Mouse (Mus musculus) heart, embryonic 14.5 days (tissue): ENCODE results near the gene Ranbp1. TPM values are rescaled to one million over a fixed set of nuclear protein-coding genes. Genes with fewer than 3 reads are reported as not detected.

Source experiments
- ATAC-seq: fragments of 200-750 bp; cut with Nextera tagmentation; 2 replicates; pipeline ENCODE4 v1.8.0; 2017; ENCODE audit warnings: low read depth, moderate TSS enrichment; ENCODE audit not compliant: insufficient number of reproducible peaks, insufficient read depth, low FRiP score
- H3K27ac ChIP-seq, 2 experiments: fragments of 200-500 bp in 1 of 2; fragments of 300-500 bp in 1 of 2; sonication (generic) in 1 of 2; replicated peaks in 1 of 2; 2 replicates each; pipeline ENCODE4 v1.5.1; 2012 to 2014; ENCODE audit warnings: low read depth in 2 of 2, low read length in 2 of 2, control low read depth in 1 of 2, mild to moderate bottlenecking in 1 of 2, mixed read lengths in 1 of 2; ENCODE audit not compliant: control insufficient read depth in 1 of 2, insufficient read depth in 1 of 2
- H3K27me3 ChIP-seq: fragments of 300-500 bp; sonication (generic); 2 replicates; pipeline ENCODE4 v1.6.1; 2014; ENCODE audit warnings: mild to moderate bottlenecking, low read length, control low read depth; ENCODE audit not compliant: control insufficient read depth, insufficient read depth
- H3K36me3 ChIP-seq: fragments of 300-500 bp; sonication (generic); 2 replicates; pipeline ENCODE4 v1.6.1; 2014; ENCODE audit warnings: mild to moderate bottlenecking, control low read depth, low read length, mixed read lengths; ENCODE audit not compliant: control insufficient read depth, insufficient read depth
- H3K4me1 ChIP-seq, 2 experiments: fragments of 200-500 bp in 1 of 2; fragments of 300-500 bp in 1 of 2; sonication (generic) in 1 of 2; 2 replicates each; pipeline ENCODE4 v1.6.1; 2012 to 2014; ENCODE audit warnings: low read length in 2 of 2, control low read depth in 1 of 2, mixed read lengths in 1 of 2; ENCODE audit not compliant: control insufficient read depth in 2 of 2, insufficient read depth in 2 of 2
- H3K4me2 ChIP-seq: fragments of 300-500 bp; sonication (generic); 2 replicates; pipeline ENCODE4 v1.6.1; 2014; ENCODE audit warnings: mild to moderate bottlenecking, low read length
- H3K4me3 ChIP-seq, 2 experiments: fragments of 200-500 bp in 1 of 2; fragments of 300-500 bp in 1 of 2; sonication (generic) in 1 of 2; 2 replicates each; pipeline ENCODE4 v1.5.1; 2012 to 2014; ENCODE audit warnings: low read length in 2 of 2, mild to moderate bottlenecking in 2 of 2, control low read depth in 1 of 2, low read depth in 1 of 2, moderate library complexity in 1 of 2; ENCODE audit not compliant: control insufficient read depth in 1 of 2, insufficient read depth in 1 of 2
- H3K9ac ChIP-seq: fragments of 300-500 bp; sonication (generic); 2 replicates; pipeline ENCODE4 v1.6.1; 2014; ENCODE audit warnings: mild to moderate bottlenecking, low read length
- H3K9me3 ChIP-seq: fragments of 300-500 bp; sonication (generic); 2 replicates; pipeline ENCODE4 v1.6.1; 2016; ENCODE audit warnings: low read length, control low read depth; ENCODE audit not compliant: control insufficient read depth
- WGBS: fragments of 180-500 bp; shearing (Covaris S2); extraction: QIAGEN DNeasy Blood & Tissue Kit; methylation state at CpG from one replicate; pipeline ENCODE4 v1.1.7; 2014; 5-methylcytosine and 5-hydroxymethylcytosine counted together
- polyA plus RNA-seq: library from polyadenylated mRNA; unstranded; fragments of >200 nt; fragmentation: Nextera tagmentation; extraction: Ambion mirVana; gene quantifications from 2 replicates; pipeline ENCODE4 v1.2.1, GENCODE M21; 2014

The Ranbp1 gene
- polyA plus RNA-seq, 1 experiment from 2014 or later, result 354 TPM

DNA sequence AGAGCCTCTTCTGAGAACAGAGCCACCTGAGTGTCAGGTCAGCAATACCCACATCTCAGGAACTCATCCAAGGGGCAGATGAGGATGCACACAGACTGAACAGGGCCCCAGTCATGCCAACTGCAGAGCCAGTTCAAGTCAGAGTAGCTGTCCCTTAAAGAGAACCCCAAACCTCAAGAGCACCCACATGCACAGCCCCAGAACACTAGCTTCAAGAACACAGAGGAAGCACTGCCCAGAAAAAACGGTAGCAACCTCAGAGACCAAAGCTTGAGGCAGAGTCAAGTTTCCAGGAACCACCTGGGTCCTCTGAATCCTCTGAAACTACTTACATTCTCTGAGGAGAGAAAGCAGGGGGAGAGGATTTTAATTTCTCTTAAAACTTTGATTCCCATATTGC is 15.1 kb downstream of the Ranbp1 start:
- Histone ChIP-seq H3K4me2 (peak overlapping the region; percentile 85), H3K36me3 (peaks cover 15% of the 10 kb centered on the region), H3K27me3 (no peaks in the 10 kb centered on the region), H3K9ac (peak overlapping the region; percentile 86; the same call in 1 of the 2 replicates), H3K9me3 (no peaks in the 10 kb centered on the region), H3K27ac (no peak overlapping the region), H3K4me1 (peaks cover 39 to 61% of the 10 kb centered on the region in 2 experiments), H3K4me3 (peak overlapping the region in 1 of 2 experiments; percentile 83; a peak in 1 of 4 replicates)
- 37% methylated on average over 1 of the region's 1 CpGs for WGBS
- no peak for ATAC-seq

- peak overlapping the region; percentile 95 to 96 for H3K27ac ChIP-seq
- no peak overlapping the region; the same call in 1 of the 2 replicates for H3K9ac ChIP-seq
- ATAC-seq, result no peak
- H3K36me3 ChIP-seq, result peaks cover 23% of the 10 kb centered on the region
- H3K4me2 ChIP-seq, result no peak overlapping the region
- H3K9me3 ChIP-seq, result no peaks in the 10 kb centered on the region
- WGBS, result 73% methylated on average over 4 of the region's 4 CpGs
- no peak overlapping the region for H3K4me3 ChIP-seq
- peaks cover 45 to 63% of the 10 kb centered on the region in 2 experiments for H3K4me1 ChIP-seq
- H3K27me3 ChIP-seq, result no peaks in the 10 kb centered on the region
Measured at GRCm38 (mm10) chr16:18231451-18231850, 17.1 kb downstream of the Ranbp1 start.

DNA sequence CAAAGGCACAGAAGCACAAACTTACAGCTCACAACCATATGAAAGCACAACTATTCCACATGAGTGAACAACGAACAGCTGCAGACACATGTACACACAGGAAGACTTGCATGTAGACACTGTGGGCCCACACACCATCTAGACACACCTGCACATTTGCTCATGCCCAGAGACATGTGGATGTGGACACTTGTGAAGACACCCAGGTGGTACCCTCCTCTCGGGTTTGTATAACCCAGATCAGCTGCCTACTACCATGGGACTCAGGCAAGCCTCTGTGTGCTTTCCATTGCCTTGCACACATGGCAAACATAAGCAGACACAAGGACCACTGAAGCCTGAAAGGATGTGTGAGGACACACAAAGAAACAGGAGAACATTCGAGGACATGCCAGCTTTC is 17.5 kb downstream of the Ranbp1 start:
- Histone ChIP-seq H3K36me3 (peaks cover 27% of the 10 kb centered on the region), H3K27ac (peak overlapping the region; percentile 95 to 96), H3K4me1 (peaks cover 42 to 59% of the 10 kb centered on the region in 2 experiments), H3K9ac (peak overlapping the region; percentile 51; the same call in 1 of the 2 replicates), H3K4me3 (no peak overlapping the region), H3K4me2 (peak overlapping the region; percentile 68), H3K27me3 (no peaks in the 10 kb centered on the region), H3K9me3 (no peaks in the 10 kb centered on the region)
- 80% methylated on average over 3 of the region's 3 CpGs for WGBS
- no peak for ATAC-seq

- Histone ChIP-seq H3K9me3 (no peaks in the 10 kb centered on the region), H3K36me3 (peaks cover 31% of the 10 kb centered on the region), H3K27me3 (no peaks in the 10 kb centered on the region), H3K27ac (peak overlapping the region; percentile 95 to 96), H3K4me1 (peaks cover 42 to 55% of the 10 kb centered on the region in 2 experiments), H3K9ac (peak overlapping the region; percentile 63), H3K4me2 (peak overlapping the region; percentile 68), H3K4me3 (peak overlapping the region in 1 of 2 experiments; percentile 28; a peak in 1 of 4 replicates)
- no peak for ATAC-seq
- WGBS, result 61% methylated on average over 6 of the region's 6 CpGs
Measured at GRCm38 (mm10) chr16:18230617-18231016, 17.9 kb downstream of the Ranbp1 start.

DNA sequence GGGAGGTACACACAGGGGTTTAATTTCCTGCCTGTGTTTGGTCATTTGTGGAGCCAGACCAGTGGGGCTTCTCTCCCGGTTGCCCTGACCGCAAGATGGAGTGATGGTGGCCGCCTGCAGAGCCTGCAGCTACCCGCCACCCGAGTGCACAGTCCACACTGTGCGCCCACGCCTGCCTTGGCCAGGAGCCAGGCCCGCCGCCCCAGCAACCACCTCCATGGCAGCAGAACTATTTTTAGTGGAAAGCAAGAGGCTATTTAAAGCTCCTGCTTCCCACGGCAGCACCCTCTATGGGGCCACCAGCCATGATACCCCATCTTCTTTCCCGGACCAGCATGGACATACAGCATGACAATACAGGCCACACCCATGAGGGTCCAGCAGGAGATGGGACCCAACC is 18.9 kb downstream of the Ranbp1 start:
- H3K9ac ChIP-seq, result peak overlapping the region; percentile 63
- peak overlapping the region; percentile 95 to 96 for H3K27ac ChIP-seq
- peak overlapping the region; percentile 9 to 28 for H3K4me3 ChIP-seq
- ATAC-seq, result peak; percentile 71
- WGBS, result 16% methylated on average over 11 of the region's 11 CpGs
- H3K36me3 ChIP-seq, result peaks cover 41% of the 10 kb centered on the region
- H3K4me1 ChIP-seq, result peaks cover 42 to 55% of the 10 kb centered on the region in 2 experiments
- H3K27me3 ChIP-seq, result no peaks in the 10 kb centered on the region
- peak overlapping the region; percentile 68 for H3K4me2 ChIP-seq
- H3K9me3 ChIP-seq, result no peaks in the 10 kb centered on the region

GRCm38 (mm10) chr16:18228856-18229255 is 19.7 kb downstream of the Ranbp1 start:
- WGBS, result 73% methylated on average over 4 of the region's 4 CpGs
- peaks cover 38 to 49% of the 10 kb centered on the region in 2 experiments for H3K4me1 ChIP-seq
- H3K4me3 ChIP-seq, result no peak overlapping the region
- peak overlapping the region; percentile 63 for H3K9ac ChIP-seq
- H3K27me3 ChIP-seq, result no peaks in the 10 kb centered on the region
- peaks cover 48% of the 10 kb centered on the region for H3K36me3 ChIP-seq
- peak overlapping the region; percentile 95 to 96 for H3K27ac ChIP-seq
- ATAC-seq, result no peak
- peak overlapping the region; percentile 68 for H3K4me2 ChIP-seq
- H3K9me3 ChIP-seq, result no peaks in the 10 kb centered on the region

DNA sequence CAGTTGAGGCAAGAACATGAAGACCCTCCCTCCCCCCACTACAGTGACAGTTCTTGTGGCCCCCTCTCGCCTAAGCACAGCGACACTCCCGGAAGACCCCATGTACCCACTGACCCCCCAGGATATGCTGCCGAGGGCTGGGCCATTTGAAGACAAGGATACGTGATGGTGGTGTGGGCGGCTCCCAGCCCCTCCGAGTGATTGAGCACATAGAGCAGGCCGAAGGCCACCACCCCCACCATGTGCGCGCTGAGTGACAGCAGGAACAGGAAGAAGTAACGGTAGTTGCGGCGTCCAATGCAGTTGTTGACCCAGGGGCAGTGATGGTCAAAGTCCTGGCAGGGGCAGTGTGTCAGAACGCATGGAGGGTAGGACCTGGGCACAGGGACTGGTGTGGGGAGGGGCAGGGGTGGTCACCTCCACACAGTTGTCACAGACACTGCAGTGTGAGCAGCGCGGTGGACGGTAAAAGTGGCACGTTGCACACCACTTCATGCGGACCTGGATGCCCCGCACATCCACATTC is 20.6 kb downstream of the Ranbp1 start:
- peaks cover 57% of the 10 kb centered on the region for H3K36me3 ChIP-seq
- WGBS, result 92% methylated on average over 20 of the region's 20 CpGs

DNA sequence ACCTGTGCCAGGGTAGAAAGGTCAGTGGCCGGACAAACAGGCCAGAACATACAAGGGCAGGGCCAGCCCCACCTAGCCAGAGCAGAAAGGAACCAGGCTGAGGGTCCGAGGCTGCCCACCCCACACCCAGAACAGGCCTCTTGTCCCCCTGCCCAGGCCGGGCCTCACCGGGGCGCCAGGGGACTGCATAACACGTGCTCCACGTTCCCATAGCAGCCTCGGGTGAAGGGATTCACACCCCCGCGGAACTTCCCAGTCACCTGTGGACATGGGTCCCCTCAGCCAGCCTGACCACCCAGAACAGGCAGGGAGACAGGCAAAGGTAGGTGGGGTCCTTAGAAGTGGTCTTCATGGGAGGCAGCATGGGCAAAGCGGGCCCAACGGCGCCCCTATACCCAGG is 21.3 kb downstream of the Ranbp1 start:
- peaks cover 33 to 40% of the 10 kb centered on the region in 2 experiments for H3K4me1 ChIP-seq
- no peaks in the 10 kb centered on the region for H3K27me3 ChIP-seq
- peaks cover 65% of the 10 kb centered on the region for H3K36me3 ChIP-seq
- H3K4me2 ChIP-seq, result no peak overlapping the region
- no peak overlapping the region for H3K9ac ChIP-seq
- H3K4me3 ChIP-seq, result no peak overlapping the region
- no peak overlapping the region for H3K27ac ChIP-seq
- no peak for ATAC-seq
- 91% methylated on average over 13 of the region's 13 CpGs for WGBS
- no peaks in the 10 kb centered on the region for H3K9me3 ChIP-seq

More for the DNA sequence above, 20.6 kb downstream of the Ranbp1 start:
- Histone ChIP-seq H3K4me2 (no peak overlapping the region), H3K27me3 (no peaks in the 10 kb centered on the region), H3K9me3 (no peaks in the 10 kb centered on the region), H3K9ac (no peak overlapping the region), H3K27ac (no peak overlapping the region), H3K4me3 (no peak overlapping the region), H3K4me1 (peaks cover 33 to 40% of the 10 kb centered on the region in 2 experiments)
- ATAC-seq, result no peak
